Mouse (Mus musculus): ENCODE results near the gene Kl.

GRCm38 (mm10) chr5:150977383-150977958 is 25.1 kb downstream of the Kl start:
- no peak for TF ChIP-seq POLR2A (IDR thresholded peaks at IDR 0.05; ENCODE audit: insufficient read length, low read depth)
- no peak for TF ChIP-seq TCF3 (IDR thresholded peaks at IDR 0.05; ENCODE audit: insufficient read length, low read depth)
- no peak for TF ChIP-seq CEBPB (IDR thresholded peaks at IDR 0.05; ENCODE audit: insufficient read depth, poor library complexity, severe bottlenecking)
